Mouse (Mus musculus) stomach, postnatal 0 days (tissue): ENCODE data around the gene Sec14l1.

Experiments used
- CTCF ChIP-seq: IDR thresholded peaks from 2 replicates; pipeline ENCODE4 v1.5.1; 2016; ENCODE audit warnings: antibody characterized with exemption, low read depth, mild to moderate bottlenecking, moderate library complexity
- EP300 ChIP-seq: optimal IDR thresholded peaks from 2 replicates; pipeline ENCODE3; 2016; ENCODE audit warnings: antibody characterized with exemption

GRCm38 (mm10) chr11:117082353-117082934, 32.5 kb upstream of the Sec14l1 start:
- no peak for TF ChIP-seq EP300
- no peak for TF ChIP-seq CTCF
